Mouse (Mus musculus) thymus, adult 2 months (tissue): Measurements from ENCODE around the gene Dusp7.

Experiments used
- CTCF ChIP-seq: fragments of 200-500 bp; IDR thresholded peaks from 2 replicates; pipeline ENCODE4 v1.5.1; 2012; ENCODE audit warnings: mild to moderate bottlenecking, control low read depth, low read length, moderate library complexity, borderline replicate concordance; ENCODE audit not compliant: control insufficient read depth, poor library complexity, insufficient read depth; ENCODE audit errors: extremely low read depth
- POLR2A ChIP-seq: fragments of 200-500 bp; IDR thresholded peaks from 2 replicates; pipeline ENCODE4 v1.6.1; 2012; ENCODE audit warnings: mild to moderate bottlenecking, low read length, control low read depth, moderate library complexity; ENCODE audit not compliant: control insufficient read depth, poor library complexity, insufficient read depth; ENCODE audit errors: extremely low read depth

GRCm38 (mm10) chr9:106332746-106333145 lies 35.7 kb upstream of the Dusp7 start:
- no peak for TF ChIP-seq POLR2A
- TF ChIP-seq CTCF: no peak
